Comparison of ENCODE assay signal across 16 mouse cellular contexts in the genomic region with DNA sequence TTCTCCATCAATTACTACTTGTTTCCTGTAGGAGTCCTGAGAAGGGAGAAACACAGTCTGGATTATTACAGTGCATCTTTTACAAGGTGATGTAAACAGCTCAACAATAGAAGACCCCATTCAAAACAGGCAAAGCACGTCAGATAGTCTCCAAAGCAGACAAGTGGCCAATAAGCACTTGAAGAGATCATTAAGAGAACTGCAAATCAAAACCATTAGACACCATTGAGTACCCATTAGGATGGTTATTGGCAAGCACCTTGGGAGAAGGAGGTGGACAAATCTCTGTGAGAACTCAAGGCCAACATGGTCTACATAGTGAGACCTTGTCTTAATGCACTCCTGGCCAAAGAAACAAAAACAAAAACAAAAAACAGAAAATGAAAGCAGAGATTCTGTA.
DNase-seq lines count a peak whose midpoint lies in the region.
"Had no signal": no experiment of that assay in that cellular context is flagged by ENCODE, and none has a peak within 500 bp of the region (broad histone marks: within the 10 kb centered on the region; RNA-seq: fewer than 3 reads in every experiment).

No protein-coding gene starts in this region.

- DNase-seq in 416B (ENCODE audit: low read depth) = peak; percentile 62
- peak; percentile 15 for DNase-seq in ZHBTc4 (ENCODE audit: low read depth, low spot score)
- DNase-seq in layer of hippocampus, adult 11-12 months (ENCODE audit: low spot score) = no peak
- DNase-seq in thymus, postnatal 36 days = no peak
- DNase-seq: adrenal gland, adult 2 months; adrenal gland, adult 8-10 months; adrenal gland, postnatal 10 days; adrenal gland, postnatal 14 days; adrenal gland, postnatal 25 days; adrenal gland, postnatal 36 days; B cell, adult 2 months; cerebellum, adult 11 months; cerebellum, adult 11-12 months; cerebellum, adult 18-20 months; cerebellum, adult 2 months; cerebellum, adult 8-10 months had no signal

Comparison
In these comparisons a context has a peak if more than half of its experiments do, and no peak if none do; other contexts are left out.
1. DNase-seq: peak in 416B (single experiment) and ZHBTc4 (single experiment); none in layer of hippocampus, adult 11-12 months (single experiment) and thymus, postnatal 36 days (0 of 2).